9 mouse cellular contexts compared by ENCODE assay signal in genomic region chr13:56612331-56612730, GRCm38 (mm10). TPM values are rescaled to one million over a fixed set of nuclear protein-coding genes. Genes with fewer than 3 reads are reported as not detected.
DNase-seq lines count a peak whose midpoint lies in the region; ATAC-seq lines count a peak whose summit lies in the region.
"Had no signal": no experiment of that assay in that cellular context is flagged by ENCODE, and none has a peak within 500 bp of the region (broad histone marks: within the 10 kb centered on the region; RNA-seq: fewer than 3 reads in every experiment).

No protein-coding gene starts in this region.

- peaks cover 26% of the 10 kb centered on the region for H3K27me3 ChIP-seq in liver, embryonic 15.5 days
- peaks cover 37% of the 10 kb centered on the region for H3K27me3 ChIP-seq in liver, embryonic 12.5 days (replicated peaks)
- no peaks in the 10 kb centered on the region for H3K27me3 ChIP-seq in embryonic facial prominence, embryonic 11.5 days (ENCODE audit: control insufficient read depth, insufficient read depth, low read length)
- peaks cover 29% of the 10 kb centered on the region for H3K27me3 ChIP-seq in heart, embryonic 15.5 days
- H3K27me3 ChIP-seq in neural tube, embryonic 15.5 days (replicated peaks) = peaks cover 25% of the 10 kb centered on the region

- peak; percentile 68 for DNase-seq in embryonic facial prominence, embryonic 11.5 days (ENCODE audit: low spot score)
- no peak for DNase-seq in left cerebral cortex, adult 18-20 months (ENCODE audit: low spot score in 2 of 2)
- DNase-seq in right cerebral cortex, postnatal 36 days (ENCODE audit: low spot score in 2 of 2) = no peak
- DNase-seq in spleen, postnatal 36 days (ENCODE audit: low spot score in 2 of 2) = no peak
- DNase-seq: thymus, adult 18-20 months had no signal

- H3K9ac ChIP-seq in liver, embryonic 15.5 days = no peak overlapping the region
- H3K9ac ChIP-seq in liver, embryonic 12.5 days = no peak overlapping the region
- H3K9ac ChIP-seq in embryonic facial prominence, embryonic 11.5 days (replicated peaks; ENCODE audit: low read length) = peak overlapping the region; percentile 32
- H3K9ac ChIP-seq in heart, embryonic 15.5 days = no peak overlapping the region
- H3K9ac ChIP-seq in neural tube, embryonic 15.5 days (replicated peaks) = no peak overlapping the region

- peaks cover 50% of the 10 kb centered on the region for H3K4me1 ChIP-seq in liver, embryonic 15.5 days (replicated peaks)
- H3K4me1 ChIP-seq in liver, embryonic 12.5 days = peaks cover 62% of the 10 kb centered on the region
- peaks cover 17% of the 10 kb centered on the region for H3K4me1 ChIP-seq in embryonic facial prominence, embryonic 11.5 days (ENCODE audit: control insufficient read depth, insufficient read depth, low read length)
- peaks cover 59% of the 10 kb centered on the region for H3K4me1 ChIP-seq in heart, embryonic 15.5 days (replicated peaks)
- peaks cover 46% of the 10 kb centered on the region for H3K4me1 ChIP-seq in neural tube, embryonic 15.5 days

- H3K4me2 ChIP-seq in liver, embryonic 15.5 days = peak overlapping the region; percentile 16; the same call in 1 of the 2 replicates
- no peak overlapping the region for H3K4me2 ChIP-seq in liver, embryonic 12.5 days
- peak overlapping the region; percentile 34 for H3K4me2 ChIP-seq in embryonic facial prominence, embryonic 11.5 days (ENCODE audit: low read depth, low read length)
- H3K4me2 ChIP-seq in heart, embryonic 15.5 days = peak overlapping the region; percentile 12
- no peak overlapping the region; the same call in 1 of the 2 replicates for H3K4me2 ChIP-seq in neural tube, embryonic 15.5 days

- 35% methylated on average over 10 of the region's 10 CpGs for WGBS in liver, embryonic 15.5 days (ENCODE audit: insufficient replicate concordance)
- 28% methylated on average over 10 of the region's 10 CpGs for WGBS in liver, embryonic 12.5 days (ENCODE audit: insufficient replicate concordance)
- 6% methylated on average over 10 of the region's 10 CpGs for WGBS in embryonic facial prominence, embryonic 11.5 days
- WGBS in heart, embryonic 15.5 days = 21% methylated on average over 10 of the region's 10 CpGs
- WGBS in neural tube, embryonic 15.5 days = 13% methylated on average over 10 of the region's 10 CpGs

- H3K27ac ChIP-seq in liver, embryonic 15.5 days (replicated peaks) = peak overlapping the region; percentile 45; the same call in 1 of the 2 replicates
- no peak overlapping the region for H3K27ac ChIP-seq in liver, embryonic 12.5 days
- H3K27ac ChIP-seq in embryonic facial prominence, embryonic 11.5 days (replicated peaks; ENCODE audit: low read depth, low read length) = peak overlapping the region; percentile 67
- 0 out of 2 replicates have a peak overlapping the region, but pooled peaks have one; percentile 3 for H3K27ac ChIP-seq in heart, embryonic 15.5 days
- H3K27ac ChIP-seq in neural tube, embryonic 15.5 days (replicated peaks) = 0 out of 2 replicates have a peak overlapping the region, but pooled peaks have one; percentile 3

- no peak overlapping the region for H3K4me3 ChIP-seq in liver, embryonic 15.5 days (replicated peaks)
- H3K4me3 ChIP-seq in liver, embryonic 12.5 days = no peak overlapping the region
- 0 out of 2 replicates have a peak overlapping the region, but pooled peaks have one; percentile 12 for H3K4me3 ChIP-seq in embryonic facial prominence, embryonic 11.5 days (ENCODE audit: low read depth, low read length)
- no peak overlapping the region for H3K4me3 ChIP-seq in heart, embryonic 15.5 days
- no peak overlapping the region for H3K4me3 ChIP-seq in neural tube, embryonic 15.5 days (replicated peaks)

- no peaks in the 10 kb centered on the region for H3K36me3 ChIP-seq in liver, embryonic 15.5 days (replicated peaks)
- H3K36me3 ChIP-seq in liver, embryonic 12.5 days = no peaks in the 10 kb centered on the region
- no peaks in the 10 kb centered on the region; the same call in 1 of the 2 replicates for H3K36me3 ChIP-seq in embryonic facial prominence, embryonic 11.5 days (replicated peaks; ENCODE audit: control insufficient read depth, insufficient read depth, low read depth, low read length)
- no peaks in the 10 kb centered on the region for H3K36me3 ChIP-seq in heart, embryonic 15.5 days
- H3K36me3 ChIP-seq in neural tube, embryonic 15.5 days = no peaks in the 10 kb centered on the region

- H3K9me3 ChIP-seq in liver, embryonic 15.5 days (replicated peaks) = no peaks in the 10 kb centered on the region
- H3K9me3 ChIP-seq in liver, embryonic 12.5 days (replicated peaks) = no peaks in the 10 kb centered on the region
- no peaks in the 10 kb centered on the region for H3K9me3 ChIP-seq in embryonic facial prominence, embryonic 11.5 days (replicated peaks; ENCODE audit: control insufficient read depth, low read length)
- no peaks in the 10 kb centered on the region for H3K9me3 ChIP-seq in heart, embryonic 15.5 days (replicated peaks)
- H3K9me3 ChIP-seq in neural tube, embryonic 15.5 days (replicated peaks) = no peaks in the 10 kb centered on the region

- ATAC-seq in liver, embryonic 15.5 days (ENCODE audit: insufficient read depth) = no peak
- no peak for ATAC-seq in liver, embryonic 12.5 days
- no peak for ATAC-seq in embryonic facial prominence, embryonic 11.5 days (replicated peaks; ENCODE audit: insufficient number of reproducible peaks, low FRiP score, low TSS enrichment, low read depth)
- no peak for ATAC-seq in heart, embryonic 15.5 days (replicated peaks; ENCODE audit: insufficient number of reproducible peaks, insufficient read depth, low FRiP score, low read depth)
- ATAC-seq in neural tube, embryonic 15.5 days (ENCODE audit: low FRiP score) = no peak

RNA-seq across cellular contexts. Expression of gene Tgfbi, which starts 3.0 kb away (rescaled TPM):
- polyA plus RNA-seq in liver, embryonic 15.5 days (2015; fragmentation: Nextera tagmentation; extraction: Ambion mirVana) = 9.7 and 11.1 TPM in 2 replicates
- 13.4 and 14.0 TPM in 2 replicates for polyA plus RNA-seq in liver, embryonic 12.5 days (2016; fragmentation: Nextera tagmentation; extraction: Ambion mirVana)
- polyA plus RNA-seq in embryonic facial prominence, embryonic 11.5 days (2014; fragmentation: Nextera tagmentation; extraction: Ambion mirVana) = 85.8 and 93.6 TPM in 2 replicates
- 36.9 and 49.0 TPM in 2 replicates for polyA plus RNA-seq in heart, embryonic 15.5 days (2015; fragmentation: Nextera tagmentation; extraction: Ambion mirVana)
- polyA plus RNA-seq in neural tube, embryonic 15.5 days (2015; fragmentation: Nextera tagmentation; extraction: Ambion mirVana) = 7.7 and 26.4 TPM in 2 replicates
- total RNA-seq in left cerebral cortex, adult 18-20 months (2021) = 1 to 10 TPM; 3.4 to 4.0 TPM

Comparison
In these comparisons a context has a peak if more than half of its experiments do, and no peak if none do; other contexts are left out.
1. H3K4me2 ChIP-seq: peak in liver, embryonic 15.5 days (single experiment), embryonic facial prominence, embryonic 11.5 days (single experiment) and heart, embryonic 15.5 days (single experiment); none in liver, embryonic 12.5 days (single experiment) and neural tube, embryonic 15.5 days (single experiment).